Mouse (Mus musculus) midbrain, embryonic 11.5 days (tissue): ENCODE measurements around the gene Hhipl1. TPM values are rescaled to one million over a fixed set of nuclear protein-coding genes. Genes with fewer than 3 reads are reported as not detected.

Experiments used
- ATAC-seq: fragments of 200-750 bp; cut with Nextera tagmentation; 2 replicates; pipeline ENCODE4 v1.8.0; 2017; ENCODE audit warnings: moderate TSS enrichment, moderate library complexity; ENCODE audit not compliant: low FRiP score
- DNase-seq: peaks from one replicate; pipeline ENCODE4 v3.0.0; 2015; ENCODE audit warnings: low spot score; ENCODE audit errors: missing footprints
- H3K27ac ChIP-seq: fragments of 300-500 bp; sonication (generic); 2 replicates; pipeline ENCODE4 v1.5.1; 2014; ENCODE audit warnings: low read depth, low read length
- H3K27me3 ChIP-seq: fragments of 300-500 bp; sonication (generic); 2 replicates; pipeline ENCODE4 v1.6.1; 2014; ENCODE audit warnings: mild to moderate bottlenecking, low read length, moderate library complexity, mixed read lengths; ENCODE audit not compliant: control insufficient read depth, insufficient read depth
- H3K36me3 ChIP-seq: fragments of 300-500 bp; sonication (generic); 2 replicates; pipeline ENCODE4 v1.6.1; 2014; ENCODE audit warnings: mild to moderate bottlenecking, low read length, moderate library complexity, mixed read lengths; ENCODE audit not compliant: control insufficient read depth, insufficient read depth
- H3K4me1 ChIP-seq: fragments of 300-500 bp; sonication (generic); 2 replicates; pipeline ENCODE4 v1.6.1; 2014; ENCODE audit warnings: low read length; ENCODE audit not compliant: control insufficient read depth, insufficient read depth
- H3K4me2 ChIP-seq: fragments of 300-500 bp; sonication (generic); 2 replicates; pipeline ENCODE4 v1.6.1; 2014; ENCODE audit warnings: mild to moderate bottlenecking, moderate library complexity
- H3K4me3 ChIP-seq: fragments of 300-500 bp; sonication (generic); 2 replicates; pipeline ENCODE4 v1.5.1; 2014; ENCODE audit warnings: low read depth, low read length
- H3K9ac ChIP-seq: fragments of 300-500 bp; sonication (generic); 2 replicates; pipeline ENCODE4 v1.6.1; 2014; ENCODE audit warnings: low read length
- H3K9me3 ChIP-seq: fragments of 300-500 bp; sonication (generic); 2 replicates; pipeline ENCODE4 v1.6.1; 2016; ENCODE audit warnings: low read length; ENCODE audit not compliant: control insufficient read depth
- WGBS: fragments of 180-500 bp; shearing (Covaris S2); extraction: QIAGEN DNeasy Blood & Tissue Kit; methylation state at CpG from one replicate; pipeline ENCODE4 v1.1.7; 2014; 5-methylcytosine and 5-hydroxymethylcytosine counted together
- polyA plus RNA-seq: library from polyadenylated mRNA; unstranded; fragments of >200 nt; fragmentation: Nextera tagmentation; extraction: Ambion mirVana; gene quantifications from 2 replicates; pipeline ENCODE4 v1.2.1, GENCODE M21; 2014

Hhipl1 gene
- polyA plus RNA-seq, 1 experiment from 2014 or later: 3.5 TPM

GRCm38 (mm10) chr12:108269699-108270098 is 36.4 kb upstream of the Hhipl1 start:
- peaks cover 76% of the 10 kb centered on the region for H3K4me1 ChIP-seq
- no peak overlapping the region for H3K27ac ChIP-seq
- H3K9ac ChIP-seq: no peak overlapping the region
- ATAC-seq: no peak
- H3K36me3 ChIP-seq: 0 out of 2 replicates have a peak, but pooled peaks cover 3% of the 10 kb centered on the region
- 76% methylated on average over 5 of the region's 5 CpGs for WGBS
- no peak overlapping the region for H3K4me3 ChIP-seq
- no peak for DNase-seq
- no peaks in the 10 kb centered on the region for H3K27me3 ChIP-seq
- no peak overlapping the region for H3K4me2 ChIP-seq
- no peaks in the 10 kb centered on the region for H3K9me3 ChIP-seq

- 53% methylated on average over 13 of the region's 13 CpGs for WGBS
- Histone ChIP-seq H3K27ac (no peak overlapping the region; the same call in 1 of the 2 replicates), H3K9me3 (no peaks in the 10 kb centered on the region), H3K27me3 (no peaks in the 10 kb centered on the region), H3K4me3 (no peak overlapping the region; the same call in 1 of the 2 replicates), H3K4me2 (peak overlapping the region; percentile 98; the same call in 1 of the 2 replicates), H3K36me3 (0 out of 2 replicates have a peak, but pooled peaks cover 3% of the 10 kb centered on the region), H3K9ac (peak overlapping the region; percentile 40; the same call in 1 of the 2 replicates), H3K4me1 (peaks cover 69% of the 10 kb centered on the region)
- ATAC-seq (no peak), DNase-seq (no peak)
Observed at GRCm38 (mm10) chr12:108270240-108270919, 35.7 kb upstream of the Hhipl1 start.

- Histone ChIP-seq H3K4me3 (peak overlapping the region; percentile 4; the same call in 1 of the 2 replicates), H3K9ac (peak overlapping the region; percentile 40), H3K27ac (no peak overlapping the region), H3K4me2 (peak overlapping the region; percentile 98), H3K4me1 (peaks cover 58% of the 10 kb centered on the region), H3K9me3 (no peaks in the 10 kb centered on the region), H3K27me3 (no peaks in the 10 kb centered on the region), H3K36me3 (0 out of 2 replicates have a peak, but pooled peaks cover 3% of the 10 kb centered on the region)
- no peak for ATAC-seq
- no peak for DNase-seq
- WGBS: 84% methylated on average over 16 of the region's 16 CpGs
Observed at GRCm38 (mm10) chr12:108271351-108272142, 34.5 kb upstream of the Hhipl1 start.

- DNase-seq (no peak), ATAC-seq (no peak)
- H3K27ac ChIP-seq: no peak overlapping the region
- 0 out of 2 replicates have a peak, but pooled peaks cover 3% of the 10 kb centered on the region for H3K36me3 ChIP-seq
- H3K9ac ChIP-seq: peak overlapping the region; percentile 3; the same call in 1 of the 2 replicates
- H3K4me2 ChIP-seq: peak overlapping the region; percentile 98
- H3K4me1 ChIP-seq: peaks cover 57% of the 10 kb centered on the region
- peak overlapping the region; percentile 73 for H3K4me3 ChIP-seq
- no peaks in the 10 kb centered on the region for H3K9me3 ChIP-seq
- H3K27me3 ChIP-seq: no peaks in the 10 kb centered on the region
- 56% methylated on average over 7 of the region's 7 CpGs for WGBS
Observed at GRCm38 (mm10) chr12:108272143-108272635, 33.9 kb upstream of the Hhipl1 start.

GRCm38 (mm10) chr12:108273466-108274312 is 32.4 kb upstream of the Hhipl1 start:
- 4% methylated on average over 21 of the region's 21 CpGs for WGBS
- peak overlapping the region; percentile 73 for H3K4me3 ChIP-seq
- ATAC-seq (no peak), DNase-seq (peak; percentile 89)
- peaks cover 2% of the 10 kb centered on the region; the same call in 1 of the 2 replicates for H3K27me3 ChIP-seq
- peak overlapping the region; percentile 90 for H3K9ac ChIP-seq
- peaks cover 63% of the 10 kb centered on the region for H3K4me1 ChIP-seq
- no peak overlapping the region for H3K27ac ChIP-seq
- 0 out of 2 replicates have a peak, but pooled peaks cover 3% of the 10 kb centered on the region for H3K36me3 ChIP-seq
- H3K4me2 ChIP-seq: peak overlapping the region; percentile 98
- H3K9me3 ChIP-seq: no peaks in the 10 kb centered on the region

- no peaks in the 10 kb centered on the region for H3K9me3 ChIP-seq
- 0% methylated on average over 29 of the region's 35 CpGs for WGBS
- DNase-seq: peak; percentile 91
Observed at GRCm38 (mm10) chr12:108274313-108274595, 31.8 kb upstream of the Hhipl1 start.

GRCm38 (mm10) chr12:108274661-108275507 is 31.2 kb upstream of the Hhipl1 start, which contains the start of gene Ccdc85c:
Gene Ccdc85c (minus strand): TSS chr12:108275425.
- Histone ChIP-seq H3K36me3 (0 out of 2 replicates have a peak, but pooled peaks cover 3% of the 10 kb centered on the region), H3K27ac (peak within 1 kb of the TSS; percentile 97), H3K27me3 (peaks cover 2% of the 10 kb centered on the region; the same call in 1 of the 2 replicates), H3K4me2 (peak within 1 kb of the TSS; percentile 98), H3K4me1 (peaks cover 61% of the 10 kb centered on the region), H3K9ac (peak within 1 kb of the TSS; percentile 97), H3K9me3 (no peaks in the 10 kb centered on the region), H3K4me3 (peak within 1 kb of the TSS; percentile 73)
- WGBS: under 1% methylated on average over 95 of the region's 120 CpGs
- ATAC-seq (peak; percentile 1; the same call in 1 of the 2 replicates), DNase-seq (peak; percentile 95)

More at GRCm38 (mm10) chr12:108274313-108274595, 31.8 kb upstream of the Hhipl1 start:
- peaks cover 64% of the 10 kb centered on the region for H3K4me1 ChIP-seq
- H3K9ac ChIP-seq: peak overlapping the region; percentile 90
- peaks cover 2% of the 10 kb centered on the region; the same call in 1 of the 2 replicates for H3K27me3 ChIP-seq
- no peak overlapping the region for H3K27ac ChIP-seq
- peak overlapping the region; percentile 98 for H3K4me2 ChIP-seq
- 0 out of 2 replicates have a peak, but pooled peaks cover 3% of the 10 kb centered on the region for H3K36me3 ChIP-seq
- no peak for ATAC-seq
- H3K4me3 ChIP-seq: peak overlapping the region; percentile 73
